Mouse (Mus musculus) c-Kit-negative CD71-positive TER-119-positive erythroid progenitor cells, embryonic 14.5 days (primary cell): ENCODE measurements at regions not wholly inside any gene's neighbourhood (a gene's known extent, or its start where the extent isn't known, plus 50 kb on each side); places are given as distances from the start of the nearest gene placed in this dataset.

ENCODE experiments used
- DNase-seq: peaks from one replicate; pipeline ENCODE4 v3.0.0-alpha.2; 2013; ENCODE audit warnings: low read depth, low spot score

DNA sequence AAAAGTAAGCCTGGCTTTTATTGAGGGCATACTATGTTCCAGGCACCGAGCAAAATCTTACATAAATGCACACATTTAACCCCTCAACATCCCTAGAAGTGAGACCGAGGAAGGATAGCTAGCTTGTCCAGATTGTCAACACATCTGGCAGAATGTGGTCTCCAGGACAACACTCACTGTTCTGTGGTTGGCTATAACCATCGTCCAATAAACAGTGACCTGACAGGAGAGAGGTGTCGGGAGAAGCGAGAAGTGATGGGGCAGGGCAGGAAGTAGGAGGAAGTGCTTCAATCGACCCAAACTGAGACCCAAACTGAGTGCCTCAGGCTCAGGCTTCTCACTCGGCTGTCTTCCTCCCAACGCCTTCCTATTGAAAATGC is 70.8 kb upstream of the Picalm start:
- no peak for DNase-seq

DNA sequence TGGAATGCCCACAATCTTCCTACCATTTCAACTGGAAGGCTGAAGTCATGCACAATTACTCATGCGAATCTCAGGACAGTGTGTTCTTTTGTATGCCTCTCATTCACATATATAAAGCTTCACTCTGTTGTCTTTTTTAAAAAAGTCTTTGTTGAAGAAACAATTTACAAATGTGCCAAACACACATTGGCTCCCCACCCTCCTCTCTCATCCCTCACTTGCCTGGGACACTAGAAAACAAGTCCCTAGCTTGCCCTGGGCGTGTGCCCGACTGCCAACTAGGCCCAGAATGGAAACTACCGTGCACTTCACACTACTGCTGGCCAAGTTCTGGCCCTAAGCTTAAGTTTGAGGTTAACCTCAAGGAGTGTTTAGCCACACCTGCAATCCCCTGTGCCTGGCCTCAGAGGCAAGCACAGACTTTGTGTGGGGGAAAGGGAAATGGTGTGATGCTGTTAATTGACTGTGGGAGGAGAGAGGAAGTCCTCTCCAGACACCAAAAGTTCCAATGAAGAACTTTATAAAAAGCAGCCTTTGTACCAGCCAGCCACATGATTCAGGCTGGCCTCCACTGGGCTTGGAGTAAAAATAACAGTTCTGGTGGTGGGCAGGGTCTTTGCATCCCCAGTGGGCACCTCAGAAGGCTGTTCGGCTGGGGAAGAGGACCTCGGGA is 70.2 kb upstream of the Picalm start:
- no peak for DNase-seq

- DNase-seq = peak; percentile 74
These were observed 69.5 kb upstream of the Picalm start for GRCm38 (mm10) chr7:90060343-90061175.

DNA sequence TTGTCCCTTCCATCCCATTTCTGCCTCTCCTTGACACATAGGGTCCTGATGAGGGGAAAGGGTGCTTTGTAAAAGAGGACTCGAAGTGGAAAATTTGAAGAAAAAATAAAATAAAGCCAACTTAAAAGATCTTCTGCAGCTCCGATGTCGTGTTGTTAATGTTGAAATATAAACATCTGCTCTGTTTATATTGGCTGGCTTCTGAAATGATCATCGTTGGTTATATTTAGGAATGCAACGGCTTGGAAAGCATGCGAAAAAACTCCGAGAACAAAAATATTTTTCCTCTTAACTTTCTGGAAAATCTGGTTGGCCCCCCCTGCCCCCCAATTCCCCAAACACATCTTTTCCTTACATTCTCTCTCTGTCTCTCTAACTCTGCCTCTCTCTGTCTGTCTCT is 68.3 kb upstream of the Picalm start:
- DNase-seq = no peak

GRCm38 (mm10) chr7:90062874-90063273 is 67.1 kb upstream of the Picalm start:
- peak; percentile 64 for DNase-seq

DNA sequence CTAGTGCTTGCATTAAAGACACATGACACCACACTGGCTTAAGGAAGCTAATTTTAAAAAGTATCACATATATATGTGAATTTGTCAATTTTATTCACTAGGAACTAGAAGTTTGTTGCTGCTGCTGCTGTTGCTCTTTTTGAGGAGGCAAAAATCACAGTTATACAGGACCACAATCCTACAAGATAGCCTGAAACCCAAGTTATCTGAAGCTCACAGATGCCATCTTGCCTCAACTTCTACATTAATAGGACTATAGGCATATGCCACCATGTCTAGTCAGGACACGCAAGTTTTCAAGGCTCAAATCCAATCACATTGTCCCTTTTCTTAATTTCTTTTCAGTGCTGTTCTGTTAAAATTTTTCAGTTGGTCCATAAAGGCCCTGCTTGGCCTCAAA is 65.8 kb upstream of the Picalm start:
- no peak for DNase-seq

- no peak for DNase-seq
These were observed 64.6 kb upstream of the Picalm start for GRCm38 (mm10) chr7:90065269-90065955.

GRCm38 (mm10) chr7:90066275-90066674 is 63.7 kb upstream of the Picalm start:
- no peak for DNase-seq

DNA sequence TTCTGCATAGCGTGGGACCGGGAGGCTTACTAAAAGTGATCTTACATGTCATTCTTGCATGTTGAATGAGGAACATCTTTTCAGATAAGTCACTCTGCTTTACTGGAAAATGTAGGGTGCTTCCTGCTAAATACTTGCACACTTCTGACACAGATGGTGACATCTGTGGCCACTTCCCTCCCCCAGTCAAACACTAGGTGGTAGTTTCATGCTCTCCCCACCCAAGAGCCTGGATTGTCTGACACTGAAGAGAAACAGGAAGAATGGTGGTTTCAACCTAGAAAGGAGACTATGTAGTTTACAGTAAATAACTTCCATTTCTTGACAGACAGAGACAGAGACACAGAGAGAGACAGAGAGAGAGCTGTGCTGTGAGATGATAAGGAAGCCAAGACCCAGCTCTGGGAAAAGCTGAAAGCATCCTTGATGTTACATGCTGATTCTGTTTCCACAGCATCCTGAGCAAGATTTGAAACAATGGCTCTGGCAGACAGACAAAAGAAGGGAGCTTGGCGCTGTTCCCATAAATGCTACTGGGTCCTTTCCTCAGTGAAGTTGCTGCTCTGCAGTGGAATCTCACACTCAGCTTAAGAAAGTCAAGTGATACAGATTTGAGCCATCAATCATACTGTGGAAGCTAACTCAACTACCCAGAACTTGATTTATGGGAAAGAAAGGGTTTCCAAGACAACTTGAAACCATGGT is 61.9 kb upstream of the Picalm start:
- DNase-seq = no peak

GRCm38 (mm10) chr7:90070267-90070666 is 59.7 kb upstream of the Picalm start:
- no peak for DNase-seq

DNA sequence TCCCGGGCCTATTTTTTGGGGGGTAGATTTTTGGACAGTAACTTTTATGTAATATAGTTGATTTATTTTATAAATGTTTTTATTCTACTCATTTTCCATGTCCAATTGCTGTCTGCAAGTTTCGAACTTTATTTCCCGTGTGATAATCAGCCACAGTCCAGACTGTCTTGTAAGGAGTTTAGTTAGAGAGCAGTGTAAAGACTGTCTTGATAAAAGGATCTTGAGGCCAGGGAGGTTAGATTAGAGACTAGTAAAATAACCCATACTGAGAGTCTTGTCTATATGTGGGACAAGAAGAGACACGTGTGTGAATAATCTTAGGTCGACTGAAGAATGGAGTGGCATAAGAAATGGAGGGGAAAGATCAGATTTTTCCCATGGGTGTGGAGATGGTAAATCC is 56.1 kb upstream of the Picalm start:
- DNase-seq = no peak

- DNase-seq = no peak
These were observed 55.4 kb upstream of the Picalm start for GRCm38 (mm10) chr7:90074592-90074991.

DNA sequence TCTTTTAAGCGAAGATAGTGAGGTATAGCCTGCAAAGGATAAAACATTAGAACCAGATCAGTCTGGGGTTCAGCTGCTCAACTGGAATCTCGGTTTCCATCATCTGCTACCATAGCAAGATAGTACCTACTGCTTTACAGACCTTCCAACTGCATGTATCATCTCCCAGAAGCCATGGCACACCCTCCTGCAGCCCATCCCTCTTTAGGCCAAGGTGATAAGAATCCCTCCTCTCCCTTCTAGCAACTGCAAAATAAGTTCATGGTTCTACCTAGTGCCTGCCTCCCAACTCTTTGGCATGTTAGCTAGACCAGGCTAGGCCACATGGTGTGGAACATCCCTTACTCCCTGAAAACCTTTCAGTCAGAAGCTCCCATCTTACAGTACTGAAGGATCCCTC is 52.4 kb upstream of the Picalm start:
- DNase-seq = no peak

DNA sequence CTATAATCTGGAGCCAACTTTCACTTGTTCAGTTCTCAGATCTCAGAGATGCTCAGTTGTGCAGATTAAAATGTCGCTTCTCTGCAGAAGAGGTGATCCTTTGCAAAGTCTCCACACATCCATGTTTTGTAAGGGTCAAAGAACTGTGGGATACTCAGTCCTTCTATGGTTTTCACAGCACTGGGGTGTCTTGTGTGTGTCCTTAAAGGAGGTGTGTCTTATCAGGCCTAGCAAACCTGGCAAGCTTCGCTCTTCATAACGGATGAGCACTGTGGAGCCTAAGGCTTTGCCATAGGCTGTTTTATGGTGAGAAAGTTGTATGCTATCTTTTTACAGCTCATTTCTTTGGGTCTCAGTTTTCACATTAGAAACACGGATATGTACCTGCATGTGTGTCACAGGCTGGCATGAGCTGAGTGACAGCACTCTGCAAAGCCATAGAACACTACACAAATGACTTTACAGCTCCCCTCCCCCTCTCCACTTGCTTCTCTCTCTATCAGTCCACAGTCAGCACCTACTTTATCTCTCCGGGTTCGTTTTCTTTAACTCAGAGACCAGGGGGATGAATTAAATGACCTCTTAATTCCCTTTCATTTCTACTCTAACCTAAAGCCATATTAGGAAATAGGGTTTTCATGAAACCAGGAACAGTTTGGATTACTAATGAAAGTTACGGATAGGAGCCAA is 49.8 kb upstream of the Picalm start:
- peak; percentile 68 for DNase-seq
